Mouse (Mus musculus): ENCODE data around the gene Hipk2. TPM values are rescaled to one million over a fixed set of nuclear protein-coding genes. Genes with fewer than 3 reads are reported as not detected.
A peak's percentile ranks its signal among the peaks of the same experiment; 100 is the strongest.

Gene Hipk2
- polyA plus RNA-seq, 1 experiment from 2014 or later: 30.8 TPM

DNA sequence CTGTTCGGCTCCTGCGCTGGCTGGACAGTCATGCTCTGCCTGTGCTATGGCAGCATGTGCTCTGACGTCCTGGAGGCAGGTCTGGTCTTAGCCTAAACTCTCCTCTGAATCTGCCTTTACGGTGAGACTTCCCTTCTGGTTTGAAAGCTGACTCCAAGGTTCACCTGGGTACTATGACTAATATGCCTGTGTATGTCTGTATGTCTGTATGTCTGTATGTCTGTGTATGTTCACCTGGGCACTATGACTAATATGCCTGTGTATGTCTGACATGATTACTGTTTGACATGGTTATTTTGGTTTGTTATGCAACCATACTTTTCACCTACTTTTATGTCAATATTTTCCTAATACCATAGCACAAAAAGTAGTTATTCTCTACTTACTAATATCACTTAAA lies 52.8 kb downstream of the Hipk2 start:
- H3K27me3 ChIP-seq: no peaks in the 10 kb centered on the region
- no peak overlapping the region for H3K4me2 ChIP-seq
- H3K9ac ChIP-seq: no peak overlapping the region
- H3K27ac ChIP-seq: no peak overlapping the region
- no peaks in the 10 kb centered on the region for H3K9me3 ChIP-seq (replicated peaks)
- ATAC-seq (replicated peaks; ENCODE audit: low FRiP score): no peak
- H3K36me3 ChIP-seq: peaks cover 17% of the 10 kb centered on the region
- 93% methylated on average over 4 of the region's 4 CpGs for WGBS
- H3K4me3 ChIP-seq (replicated peaks): no peak overlapping the region
- H3K4me1 ChIP-seq: peaks cover 17% of the 10 kb centered on the region

DNA sequence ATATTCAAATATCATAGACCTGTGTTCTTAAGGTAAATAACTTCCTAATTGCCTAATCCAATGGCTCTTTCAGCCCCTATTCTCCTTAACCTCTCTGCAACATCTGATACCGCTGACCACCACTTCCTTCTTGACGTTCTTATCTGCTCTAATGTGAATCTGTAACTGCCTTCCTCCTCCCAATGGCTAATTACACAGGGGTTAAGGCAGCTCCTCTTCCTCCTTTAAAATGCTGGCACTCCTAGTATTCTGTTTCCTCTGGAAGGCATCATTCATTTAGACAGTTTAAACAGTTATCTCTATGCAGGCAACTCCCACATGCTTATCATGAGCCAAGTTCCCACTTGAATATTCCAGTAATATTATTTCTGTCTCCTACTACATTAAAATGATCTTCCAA lies 54.3 kb downstream of the Hipk2 start:
- H3K4me1 ChIP-seq: peaks cover 6% of the 10 kb centered on the region
- no peak overlapping the region for H3K9ac ChIP-seq

DNA sequence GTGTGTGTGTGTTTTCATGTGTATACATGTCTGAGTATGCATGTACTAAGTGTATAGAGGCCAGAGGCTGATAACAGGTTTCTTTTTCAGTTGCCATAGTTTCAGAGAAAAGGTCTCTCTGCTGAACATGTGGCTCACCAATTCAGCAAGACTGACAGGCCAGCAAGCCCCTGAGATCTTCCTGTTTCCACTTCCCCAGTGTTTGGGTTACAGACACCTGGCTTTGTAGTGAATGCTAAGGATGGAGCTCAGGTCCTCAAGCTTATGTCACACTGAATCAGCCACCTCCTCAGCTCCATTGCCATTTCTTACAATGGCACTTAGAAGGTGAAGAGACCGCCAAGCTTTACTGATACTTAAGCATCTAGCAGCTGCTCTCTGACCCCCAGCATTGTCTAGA lies 55.1 kb downstream of the Hipk2 start:
- Histone ChIP-seq H3K4me1 (peaks cover 6% of the 10 kb centered on the region), H3K27me3 (no peaks in the 10 kb centered on the region), H3K4me2 (no peak overlapping the region), H3K4me3 (replicated peaks) (no peak overlapping the region), H3K9ac (no peak overlapping the region), H3K9me3 (replicated peaks) (no peaks in the 10 kb centered on the region), H3K36me3 (peaks cover 36% of the 10 kb centered on the region), H3K27ac (no peak overlapping the region)
- ATAC-seq (replicated peaks; ENCODE audit: low FRiP score): no peak
- WGBS: 97% methylated on average over 1 of the region's 1 CpGs

More for the DNA sequence above, 54.3 kb downstream of the Hipk2 start:
- no peak for ATAC-seq (replicated peaks; ENCODE audit: low FRiP score)
- WGBS: 45% methylated on average over 2 of the region's 2 CpGs
- Histone ChIP-seq H3K27me3 (no peaks in the 10 kb centered on the region), H3K9me3 (replicated peaks) (no peaks in the 10 kb centered on the region), H3K36me3 (peaks cover 29% of the 10 kb centered on the region), H3K4me3 (replicated peaks) (no peak overlapping the region), H3K27ac (no peak overlapping the region), H3K4me2 (no peak overlapping the region)

DNA sequence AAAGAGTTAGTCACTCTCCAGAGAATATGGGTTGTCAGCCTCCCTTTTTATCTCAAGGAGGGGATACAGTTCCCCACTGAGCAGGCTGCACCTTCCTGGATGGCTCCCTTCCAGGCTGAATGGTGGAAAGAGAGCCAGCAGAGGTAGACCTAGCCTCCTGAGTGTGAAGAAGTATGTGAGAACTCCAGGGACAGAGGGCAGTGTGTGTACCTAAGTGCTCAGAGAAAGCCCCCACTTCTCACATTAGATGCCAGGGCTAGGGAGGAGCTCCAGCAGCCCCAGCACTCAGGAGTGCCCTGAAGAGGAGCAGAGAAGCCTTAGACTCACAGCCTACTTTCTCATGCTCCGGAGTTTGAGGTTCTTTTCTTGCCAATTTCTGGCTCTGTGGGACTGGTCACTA lies 59.7 kb downstream of the Hipk2 start:
- Histone ChIP-seq H3K4me2 (no peak overlapping the region), H3K27me3 (no peaks in the 10 kb centered on the region), H3K27ac (no peak overlapping the region), H3K4me1 (peaks cover under 1% of the 10 kb centered on the region; the same call in 1 of the 2 replicates), H3K9ac (no peak overlapping the region), H3K36me3 (peaks cover 47% of the 10 kb centered on the region), H3K9me3 (replicated peaks) (no peaks in the 10 kb centered on the region), H3K4me3 (replicated peaks) (no peak overlapping the region)
- no peak for ATAC-seq (replicated peaks; ENCODE audit: low FRiP score)
- WGBS: 83% methylated on average over 1 of the region's 1 CpGs

DNA sequence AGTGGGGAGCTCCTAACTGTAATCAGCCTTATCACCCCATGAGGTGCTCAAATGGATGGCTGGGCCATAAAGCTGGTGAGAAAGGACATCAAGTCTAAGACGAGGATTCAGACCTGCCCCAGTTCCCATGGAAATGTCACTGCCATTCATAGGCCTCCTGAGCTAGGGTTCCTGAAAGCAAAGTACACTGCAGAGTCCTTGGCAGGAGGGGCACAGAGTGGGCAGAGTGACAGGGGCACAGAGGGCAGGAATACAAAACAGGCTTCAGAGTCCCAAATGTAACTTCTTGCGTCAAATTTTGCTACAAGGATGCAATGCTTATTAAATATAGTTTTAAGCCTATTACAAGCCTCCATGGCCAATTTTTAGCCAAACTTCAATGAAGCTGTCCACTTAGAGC lies 60.4 kb downstream of the Hipk2 start:
- 68% methylated on average over 2 of the region's 2 CpGs for WGBS
- ATAC-seq (replicated peaks; ENCODE audit: low FRiP score): no peak
- H3K9me3 ChIP-seq (replicated peaks): no peaks in the 10 kb centered on the region
- no peak overlapping the region for H3K4me2 ChIP-seq
- H3K27me3 ChIP-seq: no peaks in the 10 kb centered on the region
- no peak overlapping the region for H3K9ac ChIP-seq
- H3K36me3 ChIP-seq: peaks cover 47% of the 10 kb centered on the region
- no peak overlapping the region for H3K27ac ChIP-seq
- H3K4me1 ChIP-seq: peaks cover 5% of the 10 kb centered on the region; the same call in 1 of the 2 replicates
- H3K4me3 ChIP-seq (replicated peaks): no peak overlapping the region

DNA sequence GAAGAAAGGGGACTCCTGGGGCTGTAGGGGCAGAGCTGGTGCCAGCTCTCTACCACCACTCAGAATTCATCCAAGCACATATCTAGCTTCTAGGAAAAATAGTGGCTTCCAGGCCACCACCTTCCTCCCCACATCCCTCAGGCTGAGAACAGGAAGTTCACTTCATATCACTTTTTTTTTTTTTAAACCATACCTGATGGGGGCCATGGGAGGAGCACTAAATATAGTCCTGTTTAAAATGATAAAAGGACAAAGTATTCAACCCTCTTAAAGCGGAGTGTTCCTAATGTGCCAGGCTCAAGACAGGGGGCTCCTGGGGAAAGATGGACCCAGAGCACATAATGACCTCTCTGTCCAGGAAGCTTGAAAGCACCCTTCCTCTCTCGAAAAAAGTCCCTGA lies 61.3 kb downstream of the Hipk2 start:
- Histone ChIP-seq H3K4me3 (replicated peaks) (no peak overlapping the region), H3K27ac (no peak overlapping the region), H3K4me2 (no peak overlapping the region), H3K9ac (no peak overlapping the region), H3K36me3 (peaks cover 47% of the 10 kb centered on the region), H3K27me3 (no peaks in the 10 kb centered on the region), H3K4me1 (peaks cover 12% of the 10 kb centered on the region), H3K9me3 (replicated peaks) (no peaks in the 10 kb centered on the region)
- ATAC-seq (replicated peaks; ENCODE audit: low FRiP score): no peak
- 90% methylated on average over 2 of the region's 2 CpGs for WGBS

DNA sequence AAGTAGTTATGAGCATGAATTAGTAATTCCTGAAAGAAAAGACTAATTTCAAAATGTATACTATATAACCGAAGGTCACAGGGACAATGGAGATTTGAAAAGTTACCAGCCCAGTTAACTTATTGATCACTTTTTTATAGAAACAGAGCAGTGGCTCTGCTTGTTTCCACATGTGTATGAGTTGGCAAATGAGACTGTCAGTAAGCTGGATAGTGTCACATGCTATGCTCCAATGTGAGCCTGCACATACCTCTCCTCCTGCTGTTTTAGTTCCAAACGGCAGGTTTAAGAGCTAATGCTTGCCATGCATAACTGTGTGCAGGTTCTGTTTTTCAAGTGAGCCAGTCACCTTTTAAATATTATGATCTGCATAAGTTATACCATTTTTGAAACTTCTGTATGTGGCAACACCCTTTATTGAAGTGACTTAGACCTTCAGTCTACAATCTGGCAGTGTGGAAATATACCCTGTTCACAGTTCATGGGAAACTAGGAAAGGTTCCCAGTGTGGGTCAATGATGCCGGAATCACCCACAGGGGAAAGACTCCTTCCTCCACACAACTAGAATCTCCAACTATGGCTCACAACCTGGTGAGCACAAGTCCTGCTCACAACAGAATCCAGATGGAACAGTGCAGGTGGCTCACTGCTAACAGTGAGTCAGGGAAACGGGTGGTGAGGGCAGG lies 64.4 kb downstream of the Hipk2 start:
- Histone ChIP-seq H3K36me3 (peaks cover 24% of the 10 kb centered on the region), H3K27ac (no peak overlapping the region), H3K27me3 (no peaks in the 10 kb centered on the region), H3K4me2 (no peak overlapping the region), H3K4me3 (replicated peaks) (no peak overlapping the region), H3K4me1 (peaks cover 20% of the 10 kb centered on the region), H3K9me3 (replicated peaks) (no peaks in the 10 kb centered on the region), H3K9ac (no peak overlapping the region)
- no peak for ATAC-seq (replicated peaks; ENCODE audit: low FRiP score)
- WGBS: 82% methylated on average over 4 of the region's 4 CpGs

DNA sequence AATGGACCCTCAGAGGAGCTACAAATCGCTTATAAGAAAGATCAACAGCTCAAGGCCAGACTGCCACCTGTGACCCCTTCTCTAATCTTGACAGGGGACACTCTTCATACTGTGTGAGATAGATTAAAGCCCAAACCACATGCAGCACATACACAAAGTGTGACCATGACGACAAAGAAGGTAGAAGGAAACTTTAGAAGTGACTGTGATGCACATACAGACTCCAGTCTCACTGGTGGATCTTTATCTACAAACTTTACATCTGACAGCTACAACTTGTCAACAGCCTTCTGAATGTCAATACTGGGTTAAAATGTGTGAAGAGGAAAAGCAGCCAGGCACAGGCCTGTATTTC lies 65.9 kb downstream of the Hipk2 start:
- no peaks in the 10 kb centered on the region for H3K9me3 ChIP-seq (replicated peaks)
- peaks cover 28% of the 10 kb centered on the region for H3K36me3 ChIP-seq
- no peaks in the 10 kb centered on the region for H3K27me3 ChIP-seq
- H3K9ac ChIP-seq: no peak overlapping the region
- H3K27ac ChIP-seq: no peak overlapping the region
- no peak for ATAC-seq (replicated peaks; ENCODE audit: low FRiP score)
- WGBS: 37% methylated on average over 2 of the region's 2 CpGs
- H3K4me2 ChIP-seq: no peak overlapping the region
- no peak overlapping the region for H3K4me3 ChIP-seq (replicated peaks)
- peaks cover 20% of the 10 kb centered on the region for H3K4me1 ChIP-seq

DNA sequence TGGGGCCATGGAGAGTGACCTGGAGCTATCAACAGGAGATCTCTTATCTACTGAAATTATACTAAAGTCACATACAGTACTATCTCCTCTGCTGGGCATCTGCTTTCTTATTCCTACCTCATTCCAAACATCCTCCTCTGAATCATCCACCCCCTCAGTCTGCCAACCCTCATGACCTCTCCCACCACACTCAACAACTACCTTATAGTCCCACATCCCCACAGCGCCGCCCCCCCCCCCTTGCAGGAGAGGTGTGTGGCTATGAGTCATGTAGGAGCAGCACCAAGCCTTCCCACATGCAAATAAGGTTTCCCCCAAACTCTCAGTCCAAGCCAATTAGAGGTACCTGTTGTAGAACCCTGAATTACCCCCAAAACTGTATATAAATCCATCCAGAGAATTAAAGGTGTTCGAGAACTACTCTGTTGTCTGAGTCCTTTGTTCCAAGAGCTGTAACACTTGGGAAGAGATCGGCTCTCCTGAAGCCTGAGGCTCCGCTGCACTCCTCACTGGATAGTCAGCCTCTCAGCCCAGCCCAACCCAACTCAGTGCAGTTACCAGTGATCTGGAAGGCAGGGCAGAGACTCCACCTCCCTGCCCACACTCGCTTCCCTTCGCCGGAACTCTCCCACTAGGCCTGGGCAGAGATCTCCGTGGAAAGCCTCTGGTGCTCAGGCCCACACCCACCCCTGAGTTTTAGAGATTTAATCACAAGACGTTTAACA lies 66.4 kb downstream of the Hipk2 start:
- Histone ChIP-seq H3K4me3 (replicated peaks) (no peak overlapping the region), H3K36me3 (peaks cover 33% of the 10 kb centered on the region), H3K27ac (no peak overlapping the region), H3K9ac (no peak overlapping the region), H3K27me3 (no peaks in the 10 kb centered on the region), H3K4me2 (no peak overlapping the region), H3K9me3 (replicated peaks) (no peaks in the 10 kb centered on the region), H3K4me1 (peaks cover 20% of the 10 kb centered on the region)
- 49% methylated on average over 10 of the region's 10 CpGs for WGBS
- no peak; the same call in 1 of the 2 replicates for ATAC-seq (replicated peaks; ENCODE audit: low FRiP score)

DNA sequence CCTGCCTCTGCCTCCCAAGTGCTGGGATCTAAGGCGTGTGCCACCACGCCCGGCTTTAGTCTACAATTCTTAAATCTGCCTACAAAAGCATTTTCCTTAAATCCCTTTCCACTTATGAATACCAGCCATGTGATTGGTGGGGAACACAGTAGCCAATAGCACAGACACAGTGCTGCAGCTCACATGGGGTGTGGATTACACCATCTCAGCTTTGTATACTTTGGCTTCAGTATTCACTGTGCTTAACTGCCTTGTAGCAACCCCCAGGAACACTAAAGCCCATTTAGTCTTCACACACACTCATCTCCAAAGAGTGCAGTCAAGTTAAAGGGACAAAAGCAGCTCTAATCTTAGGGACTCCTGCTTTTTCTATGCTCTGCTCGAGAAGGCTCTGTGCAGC lies 67.6 kb downstream of the Hipk2 start:
- H3K27ac ChIP-seq: no peak overlapping the region
- no peak overlapping the region for H3K4me2 ChIP-seq
- no peaks in the 10 kb centered on the region for H3K9me3 ChIP-seq (replicated peaks)
- H3K36me3 ChIP-seq: peaks cover 45% of the 10 kb centered on the region
- H3K9ac ChIP-seq: no peak overlapping the region
- no peaks in the 10 kb centered on the region for H3K27me3 ChIP-seq
- H3K4me1 ChIP-seq: peaks cover 20% of the 10 kb centered on the region
- H3K4me3 ChIP-seq (replicated peaks): no peak overlapping the region
- WGBS: 94% methylated on average over 4 of the region's 4 CpGs
- ATAC-seq (replicated peaks; ENCODE audit: low FRiP score): no peak

DNA sequence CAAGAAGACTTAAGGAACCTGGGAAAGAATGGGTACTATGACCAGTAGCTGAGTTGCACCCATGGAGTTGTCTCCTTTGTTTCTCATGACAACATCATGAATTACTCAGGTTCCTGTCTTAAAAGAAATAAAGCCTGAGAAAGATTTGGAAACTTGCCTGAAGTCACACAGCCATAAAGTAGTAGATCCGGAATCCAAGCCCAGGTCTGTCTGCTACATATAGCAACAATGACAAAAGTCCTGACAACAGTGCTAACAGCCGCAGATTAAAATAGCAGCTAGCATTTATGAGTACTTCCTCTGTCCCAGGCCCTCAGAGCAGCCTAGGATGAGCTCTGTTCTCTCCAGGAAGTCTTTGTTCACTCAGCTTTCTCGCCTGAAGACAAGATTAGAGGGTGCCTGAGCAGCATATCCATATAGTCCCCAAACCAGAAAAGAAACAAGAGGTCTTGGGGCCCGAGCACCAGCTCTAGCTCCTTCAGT lies 69.0 kb downstream of the Hipk2 start:
- Histone ChIP-seq H3K9me3 (replicated peaks) (no peaks in the 10 kb centered on the region), H3K4me2 (no peak overlapping the region), H3K36me3 (peaks cover 49% of the 10 kb centered on the region), H3K27ac (peak overlapping the region; percentile 61; the same call in 1 of the 2 replicates), H3K9ac (no peak overlapping the region), H3K4me3 (replicated peaks) (no peak overlapping the region), H3K27me3 (no peaks in the 10 kb centered on the region), H3K4me1 (peaks cover 20% of the 10 kb centered on the region)
- WGBS: 57% methylated on average over 4 of the region's 4 CpGs
- no peak for ATAC-seq (replicated peaks; ENCODE audit: low FRiP score)

DNA sequence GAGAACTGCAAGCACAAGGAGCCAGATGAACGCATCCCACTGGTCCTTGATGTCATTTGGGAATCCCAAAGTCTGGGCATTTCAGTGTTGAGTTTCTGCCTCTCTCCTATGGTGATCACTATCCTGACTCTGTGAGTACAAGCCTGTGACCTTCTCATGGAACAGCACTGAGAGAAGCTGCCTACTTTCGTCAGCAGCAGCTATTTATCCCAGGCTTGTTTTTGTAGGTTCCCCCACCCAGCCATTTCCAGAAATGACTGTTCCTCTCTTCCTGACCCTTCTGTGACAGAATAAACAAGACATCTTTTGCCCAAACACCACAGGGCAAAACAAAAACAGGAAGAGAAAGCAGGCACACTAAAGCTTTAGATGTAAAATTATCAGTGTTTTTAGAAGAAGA lies 70.4 kb downstream of the Hipk2 start:
- WGBS: 74% methylated on average over 2 of the region's 2 CpGs
- Histone ChIP-seq H3K36me3 (peaks cover 42% of the 10 kb centered on the region), H3K4me2 (no peak overlapping the region), H3K27ac (no peak overlapping the region), H3K4me3 (replicated peaks) (no peak overlapping the region), H3K27me3 (no peaks in the 10 kb centered on the region), H3K9me3 (replicated peaks) (no peaks in the 10 kb centered on the region), H3K9ac (no peak overlapping the region), H3K4me1 (peaks cover 15% of the 10 kb centered on the region)
- ATAC-seq (replicated peaks; ENCODE audit: low FRiP score): no peak
